Mouse (Mus musculus): ENCODE data around the gene Rel. TPM values are rescaled to one million over a fixed set of nuclear protein-coding genes. Genes with fewer than 3 reads are reported as not detected.

The Rel gene
- polyA plus RNA-seq, 1 experiment from 2014 or later, result 0.94 TPM

DNA sequence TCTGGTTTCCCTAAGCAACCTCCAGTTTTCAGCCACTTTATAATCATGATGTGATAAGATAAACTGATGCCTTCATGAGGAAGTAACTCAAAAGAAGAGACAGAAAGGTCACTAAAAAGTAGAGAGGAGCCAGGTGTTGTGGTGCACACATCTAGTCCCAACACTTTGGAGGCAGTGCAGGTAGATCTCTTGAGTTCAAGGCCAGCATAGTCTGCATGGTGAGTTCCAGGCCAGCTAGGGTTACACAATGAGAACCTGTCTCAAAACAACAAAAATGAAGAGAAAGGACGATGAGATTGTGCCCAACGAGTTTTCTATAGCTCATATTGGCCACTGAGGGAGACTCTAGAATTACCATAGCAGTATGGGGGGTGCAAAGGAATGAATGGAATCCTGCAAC lies 72.2 kb downstream of the Rel start:
- no peaks in the 10 kb centered on the region for H3K36me3 ChIP-seq (replicated peaks; ENCODE audit: control insufficient read depth, insufficient read depth, low read depth, low read length)
- no peaks in the 10 kb centered on the region for H3K27me3 ChIP-seq (ENCODE audit: control insufficient read depth, insufficient read depth, low read length)
- DNase-seq (ENCODE audit: low spot score) (no peak), ATAC-seq (replicated peaks; ENCODE audit: insufficient number of reproducible peaks, low FRiP score, low TSS enrichment, low read depth) (no peak)
- H3K9ac ChIP-seq (replicated peaks; ENCODE audit: low read length), result no peak overlapping the region
- 71% methylated on average over 2 of the region's 2 CpGs for WGBS
- H3K9me3 ChIP-seq (replicated peaks; ENCODE audit: control insufficient read depth, low read length), result no peaks in the 10 kb centered on the region
- no peak overlapping the region for H3K27ac ChIP-seq (replicated peaks; ENCODE audit: low read depth, low read length)
- no peak overlapping the region for H3K4me3 ChIP-seq (ENCODE audit: low read depth, low read length)
- H3K4me1 ChIP-seq (ENCODE audit: control insufficient read depth, insufficient read depth, low read length), result no peaks in the 10 kb centered on the region
- H3K4me2 ChIP-seq (ENCODE audit: low read depth, low read length), result no peak overlapping the region

DNA sequence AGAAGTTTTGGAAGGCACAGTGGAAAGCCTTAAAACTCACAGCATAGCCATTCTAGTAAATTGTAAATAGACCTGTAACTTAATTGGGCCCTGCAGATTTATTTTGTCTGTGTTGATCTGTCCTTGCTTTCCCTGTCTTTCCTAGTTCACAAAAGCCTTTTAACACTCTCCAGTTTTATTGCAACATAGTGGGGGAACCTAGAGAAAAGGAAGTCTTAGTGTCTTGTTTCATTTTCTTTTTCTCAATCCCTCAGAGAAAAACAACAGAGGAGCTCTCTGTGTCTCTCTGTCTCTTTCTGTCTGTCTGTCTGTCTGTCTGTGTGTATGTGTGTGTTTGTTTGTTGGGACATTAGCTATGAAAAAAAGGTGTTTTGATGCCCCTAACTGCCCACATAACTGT lies 74.9 kb downstream of the Rel start:
- Histone ChIP-seq H3K4me1 (ENCODE audit: control insufficient read depth, insufficient read depth, low read length) (no peaks in the 10 kb centered on the region), H3K9ac (replicated peaks; ENCODE audit: low read length) (no peak overlapping the region), H3K36me3 (replicated peaks; ENCODE audit: control insufficient read depth, insufficient read depth, low read depth, low read length) (no peaks in the 10 kb centered on the region), H3K9me3 (replicated peaks; ENCODE audit: control insufficient read depth, low read length) (no peaks in the 10 kb centered on the region), H3K27me3 (ENCODE audit: control insufficient read depth, insufficient read depth, low read length) (no peaks in the 10 kb centered on the region), H3K4me2 (ENCODE audit: low read depth, low read length) (no peak overlapping the region), H3K27ac (replicated peaks; ENCODE audit: low read depth, low read length) (no peak overlapping the region), H3K4me3 (ENCODE audit: low read depth, low read length) (no peak overlapping the region)
- ATAC-seq (replicated peaks; ENCODE audit: insufficient number of reproducible peaks, low FRiP score, low TSS enrichment, low read depth) (no peak), DNase-seq (ENCODE audit: low spot score) (no peak)

DNA sequence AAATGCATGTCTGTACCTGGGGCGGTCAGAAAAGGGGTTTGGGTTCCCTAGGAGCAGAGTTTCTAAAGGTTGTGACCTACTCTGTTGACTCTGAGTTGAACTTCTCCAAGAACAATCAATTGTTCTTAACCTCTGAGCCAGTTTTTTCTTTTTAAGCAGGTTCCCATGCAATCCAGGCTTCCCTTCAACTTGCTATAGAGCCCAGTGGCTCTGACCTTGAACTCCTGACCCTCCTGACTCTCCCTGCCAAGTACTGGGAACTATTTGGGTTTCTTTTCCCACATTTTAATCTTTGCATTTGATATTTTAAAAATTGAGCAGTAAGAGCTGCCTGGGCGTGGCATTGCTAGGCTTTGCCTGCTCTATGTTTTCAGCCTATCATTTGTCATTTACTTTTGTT lies 77.5 kb downstream of the Rel start:
- 88% methylated on average over 2 of the region's 2 CpGs for WGBS
- Histone ChIP-seq H3K9me3 (replicated peaks; ENCODE audit: control insufficient read depth, low read length) (no peaks in the 10 kb centered on the region), H3K9ac (replicated peaks; ENCODE audit: low read length) (no peak overlapping the region), H3K4me1 (ENCODE audit: control insufficient read depth, insufficient read depth, low read length) (no peaks in the 10 kb centered on the region), H3K27me3 (ENCODE audit: control insufficient read depth, insufficient read depth, low read length) (no peaks in the 10 kb centered on the region), H3K4me3 (ENCODE audit: low read depth, low read length) (no peak overlapping the region), H3K36me3 (replicated peaks; ENCODE audit: control insufficient read depth, insufficient read depth, low read depth, low read length) (no peaks in the 10 kb centered on the region), H3K27ac (replicated peaks; ENCODE audit: low read depth, low read length) (no peak overlapping the region), H3K4me2 (ENCODE audit: low read depth, low read length) (no peak overlapping the region)
- no peak for DNase-seq (ENCODE audit: low spot score)
- ATAC-seq (replicated peaks; ENCODE audit: insufficient number of reproducible peaks, low FRiP score, low TSS enrichment, low read depth), result no peak

DNA sequence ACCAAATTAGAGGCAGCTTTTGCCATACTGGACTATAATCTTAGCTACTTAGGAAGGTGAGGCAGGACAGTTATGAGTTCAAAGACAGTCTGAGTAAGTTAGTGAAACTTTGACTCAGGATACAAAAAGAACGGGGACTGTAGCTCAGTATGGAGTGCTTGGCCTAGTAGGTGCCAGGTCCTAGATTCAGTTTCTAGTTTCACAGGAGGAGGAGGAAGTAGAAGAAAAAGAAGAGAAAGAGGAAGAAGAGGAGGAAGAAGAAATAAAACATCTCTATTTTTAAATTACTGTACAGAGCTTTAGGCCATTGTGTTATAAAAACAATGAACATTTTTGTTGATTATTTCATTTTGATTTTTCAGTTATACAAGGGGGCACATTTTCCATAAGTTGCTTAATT lies 82.7 kb downstream of the Rel start:
- Histone ChIP-seq H3K4me1 (ENCODE audit: control insufficient read depth, insufficient read depth, low read length) (no peaks in the 10 kb centered on the region), H3K36me3 (replicated peaks; ENCODE audit: control insufficient read depth, insufficient read depth, low read depth, low read length) (no peaks in the 10 kb centered on the region), H3K4me2 (ENCODE audit: low read depth, low read length) (no peak overlapping the region), H3K9me3 (replicated peaks; ENCODE audit: control insufficient read depth, low read length) (no peaks in the 10 kb centered on the region), H3K4me3 (ENCODE audit: low read depth, low read length) (no peak overlapping the region), H3K9ac (replicated peaks; ENCODE audit: low read length) (no peak overlapping the region), H3K27me3 (ENCODE audit: control insufficient read depth, insufficient read depth, low read length) (no peaks in the 10 kb centered on the region), H3K27ac (replicated peaks; ENCODE audit: low read depth, low read length) (no peak overlapping the region)
- 75% methylated on average over 1 of the region's 1 CpGs for WGBS
- ATAC-seq (replicated peaks; ENCODE audit: insufficient number of reproducible peaks, low FRiP score, low TSS enrichment, low read depth), result no peak
- no peak for DNase-seq (ENCODE audit: low spot score)

Other genes with a start within 250 kb of the Rel start
- not detected in 2 replicates for gene 1700093K21Rik, start 249.8 kb downstream of the Rel start, polyA plus RNA-seq (2014; fragmentation: Nextera tagmentation; extraction: Ambion mirVana)
- 36.8 and 42.1 TPM in 2 replicates for gene 0610010F05Rik, start 137.3 kb downstream of the Rel start, polyA plus RNA-seq (2014; fragmentation: Nextera tagmentation; extraction: Ambion mirVana)
- gene Pus10, start 105.3 kb downstream of the Rel start, polyA plus RNA-seq (2014; fragmentation: Nextera tagmentation; extraction: Ambion mirVana), result 32.0 and 41.0 TPM in 2 replicates
- 48.0 and 48.6 TPM in 2 replicates for gene Pex13, start 105.0 kb downstream of the Rel start, polyA plus RNA-seq (2014; fragmentation: Nextera tagmentation; extraction: Ambion mirVana)
- gene Papolg, start 124.3 kb upstream of the Rel start, polyA plus RNA-seq (2014; fragmentation: Nextera tagmentation; extraction: Ambion mirVana), result 25.6 and 33.6 TPM in 2 replicates